8 mouse cellular contexts compared by ENCODE assay signal in genomic region chr9:103501861-103502364, GRCm38 (mm10). TPM values are rescaled to one million over a fixed set of nuclear protein-coding genes. Genes with fewer than 3 reads are reported as not detected.
A peak's percentile ranks its signal among the peaks of the same experiment; 100 is the strongest.
DNase-seq lines count a peak whose midpoint lies in the region; ATAC-seq lines count a peak whose summit lies in the region.

No protein-coding gene starts in this region.

- no peaks in the 10 kb centered on the region for H3K36me3 ChIP-seq in hindbrain, embryonic 15.5 days
- no peaks in the 10 kb centered on the region for H3K36me3 ChIP-seq in limb, embryonic 12.5 days

- peak; percentile 74 for ATAC-seq in hindbrain, embryonic 15.5 days (ENCODE audit: low FRiP score, low read depth)
- ATAC-seq in limb, embryonic 12.5 days (ENCODE audit: insufficient number of reproducible peaks, insufficient read depth, low FRiP score, low TSS enrichment, low read depth) = no peak

- H3K9ac ChIP-seq in hindbrain, embryonic 15.5 days = no peak overlapping the region
- peak overlapping the region; percentile 18; the same call in 1 of the 2 replicates for H3K9ac ChIP-seq in limb, embryonic 12.5 days (replicated peaks)

- peak overlapping the region; percentile 18; the same call in 1 of the 2 replicates for H3K4me2 ChIP-seq in hindbrain, embryonic 15.5 days
- peak overlapping the region; percentile 36 for H3K4me2 ChIP-seq in limb, embryonic 12.5 days

- 0 out of 2 replicates have a peak overlapping the region, but pooled peaks have one; percentile 2 for H3K27ac ChIP-seq in hindbrain, embryonic 15.5 days (replicated peaks)
- no peak overlapping the region for H3K27ac ChIP-seq in limb, embryonic 12.5 days

- no peak overlapping the region for H3K4me3 ChIP-seq in hindbrain, embryonic 15.5 days
- H3K4me3 ChIP-seq in limb, embryonic 12.5 days (replicated peaks) = no peak overlapping the region

- DNase-seq in brain, adult 2 months (ENCODE audit: low read depth, low spot score) = peak; percentile 92
- DNase-seq in embryo, embryonic 10.5 days (ENCODE audit: low spot score) = peak; percentile 82
- peak; percentile 49 for DNase-seq in right cerebral cortex, postnatal 14 days
- no peak for DNase-seq in urinary bladder, postnatal 14 days (ENCODE audit: low spot score)
- no peak for DNase-seq in adipocyte (ENCODE audit: low spot score)
- no peak for DNase-seq in adrenal gland, postnatal 36 days

- 4% methylated on average over 14 of the region's 14 CpGs for WGBS in hindbrain, embryonic 15.5 days
- 27% methylated on average over 14 of the region's 14 CpGs for WGBS in limb, embryonic 12.5 days

- H3K27me3 ChIP-seq in hindbrain, embryonic 15.5 days = peaks cover 9% of the 10 kb centered on the region; the same call in 1 of the 2 replicates
- H3K27me3 ChIP-seq in limb, embryonic 12.5 days = no peaks in the 10 kb centered on the region

- H3K4me1 ChIP-seq in hindbrain, embryonic 15.5 days (replicated peaks) = peaks cover 46% of the 10 kb centered on the region
- H3K4me1 ChIP-seq in limb, embryonic 12.5 days (replicated peaks) = peaks cover 26% of the 10 kb centered on the region

- H3K9me3 ChIP-seq in hindbrain, embryonic 15.5 days = no peaks in the 10 kb centered on the region
- no peaks in the 10 kb centered on the region for H3K9me3 ChIP-seq in limb, embryonic 12.5 days

RNA-seq across cellular contexts. Expression of gene Bfsp2, which starts 21.7 kb away (rescaled TPM):
- 4.4 and 6.2 TPM in 2 replicates for polyA plus RNA-seq in hindbrain, embryonic 15.5 days (2015; fragmentation: Nextera tagmentation; extraction: Ambion mirVana)
- polyA plus RNA-seq in limb, embryonic 12.5 days (2016; fragmentation: Nextera tagmentation; extraction: Ambion mirVana) = 1.2 and 1.5 TPM in 2 replicates
- total RNA-seq in adrenal gland, postnatal 36 days (2021) = not detected

Comparison
In these comparisons a context has a peak if more than half of its experiments do, and no peak if none do; other contexts are left out.
1. DNase-seq: peak in brain, adult 2 months (single experiment), embryo, embryonic 10.5 days (single experiment) and right cerebral cortex, postnatal 14 days (single experiment); none in urinary bladder, postnatal 14 days (single experiment), adipocyte (single experiment) and adrenal gland, postnatal 36 days (0 of 2).